Mouse (Mus musculus) liver, postnatal 0 days (tissue): ENCODE data around the gene Fxyd5. TPM values are rescaled to one million over a fixed set of nuclear protein-coding genes. Genes with fewer than 3 reads are reported as not detected.

Source experiments
- ATAC-seq: fragments of 200-750 bp; cut with Nextera tagmentation; 2 replicates; pipeline ENCODE4 v1.8.0; 2017; ENCODE audit warnings: mild to moderate bottlenecking, moderate library complexity
- DNase-seq: peaks from one replicate; pipeline ENCODE4 v3.0.0-alpha.2; 2016
- H3K27ac ChIP-seq: fragments of 300-500 bp; sonication (generic); 2 replicates; pipeline ENCODE4 v1.5.1; 2014; ENCODE audit warnings: antibody characterized with exemption, moderate library complexity, mild to moderate bottlenecking, low read depth
- H3K27me3 ChIP-seq: fragments of 300-500 bp; sonication (generic); 2 replicates; pipeline ENCODE4 v1.6.1; 2014; ENCODE audit warnings: low read length, control low read depth, mixed read lengths; ENCODE audit not compliant: insufficient read depth
- H3K36me3 ChIP-seq: fragments of 300-500 bp; sonication (generic); replicated peaks from 2 replicates; pipeline ENCODE4 v1.6.1; 2014; ENCODE audit warnings: mild to moderate bottlenecking, control low read depth, low read length, moderate library complexity, mixed read lengths; ENCODE audit not compliant: insufficient read depth
- H3K4me1 ChIP-seq: fragments of 300-500 bp; sonication (generic); 2 replicates; pipeline ENCODE4 v1.6.1; 2014; ENCODE audit warnings: antibody characterized with exemption, mild to moderate bottlenecking, control low read depth; ENCODE audit not compliant: insufficient read depth
- H3K4me2 ChIP-seq: fragments of 300-500 bp; sonication (generic); 2 replicates; pipeline ENCODE4 v1.6.1; 2014; ENCODE audit warnings: low read depth, mild to moderate bottlenecking, low read length, moderate library complexity, mixed read lengths
- H3K4me3 ChIP-seq: fragments of 300-500 bp; sonication (generic); 2 replicates; pipeline ENCODE4 v1.5.1; 2014; ENCODE audit warnings: low read depth, low read length
- H3K9ac ChIP-seq: fragments of 300-500 bp; sonication (generic); replicated peaks from 2 replicates; pipeline ENCODE4 v1.6.1; 2014; ENCODE audit warnings: mild to moderate bottlenecking, moderate library complexity
- H3K9me3 ChIP-seq: fragments of 300-500 bp; sonication (generic); 2 replicates; pipeline ENCODE4 v1.6.1; 2016; ENCODE audit warnings: mild to moderate bottlenecking, control low read depth, low read length, mixed read lengths
- CTCF ChIP-seq: sonication (generic); IDR thresholded peaks from 2 replicates; pipeline ENCODE4 v1.5.1; 2016; ENCODE audit warnings: antibody characterized with exemption, low read depth
- EP300 ChIP-seq: IDR thresholded peaks from 2 replicates; pipeline ENCODE4 v1.6.1; 2016; ENCODE audit warnings: antibody characterized with exemption, low read depth, mild to moderate bottlenecking
- WGBS: fragments of 180-500 bp; shearing (Covaris S2); extraction: QIAGEN DNeasy Blood & Tissue Kit; methylation state at CpG from one replicate; pipeline ENCODE4 v1.1.7; 2014; ENCODE audit not compliant: insufficient replicate concordance; 5-methylcytosine and 5-hydroxymethylcytosine counted together
- polyA plus RNA-seq: library from polyadenylated mRNA; unstranded; fragments of >200 nt; fragmentation: Nextera tagmentation; extraction: Ambion mirVana; gene quantifications from 2 replicates; pipeline ENCODE4 v1.2.1, GENCODE M21; 2015

The Fxyd5 gene
- polyA plus RNA-seq, 1 experiment from 2014 or later = 29.4 TPM

DNA sequence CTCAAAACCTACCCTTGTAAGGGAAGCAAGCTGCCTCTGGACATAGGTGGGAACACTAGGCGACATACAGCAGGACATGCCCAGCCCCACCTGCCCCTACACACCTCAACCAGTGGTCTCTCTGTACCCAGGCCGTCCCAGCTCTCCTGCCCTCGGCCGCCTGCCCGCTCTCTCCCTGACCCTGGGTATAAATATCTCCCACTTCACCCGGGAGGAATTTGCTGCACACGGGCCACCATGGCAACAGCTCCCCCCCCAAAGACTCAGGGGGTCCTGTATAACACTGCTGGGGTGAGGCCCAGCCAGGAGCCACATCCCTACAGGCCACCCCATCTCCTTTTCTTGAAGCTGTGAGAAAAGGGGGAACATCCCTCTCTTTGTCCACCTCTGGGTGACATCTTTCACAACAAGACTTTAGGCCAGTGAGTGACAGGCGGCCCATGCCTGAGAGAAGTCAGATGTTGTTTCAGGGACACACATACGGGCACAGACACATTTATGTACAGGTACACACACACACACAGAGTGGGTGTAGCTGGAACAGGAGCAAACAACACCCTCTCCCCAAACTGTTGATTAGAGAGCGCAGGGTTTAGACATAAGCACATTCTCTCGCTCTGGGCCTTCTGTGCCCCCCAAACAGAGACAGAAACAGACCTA, 12.5 kb upstream of the Fxyd5 start:
- Histone ChIP-seq H3K4me3 (peak overlapping the region; percentile 38), H3K4me1 (peaks cover 9% of the 10 kb centered on the region), H3K9me3 (no peaks in the 10 kb centered on the region), H3K27me3 (peaks cover 34% of the 10 kb centered on the region), H3K4me2 (peak overlapping the region; percentile 67), H3K36me3 (no peaks in the 10 kb centered on the region), H3K9ac (peak overlapping the region; percentile 56), H3K27ac (peak overlapping the region; percentile 91)
- 50% methylated on average over 11 of the region's 11 CpGs for WGBS
- ATAC-seq (peak; percentile 46), DNase-seq (peak; percentile 32)
- TF ChIP-seq CTCF (no peak), EP300 (no peak)

DNA sequence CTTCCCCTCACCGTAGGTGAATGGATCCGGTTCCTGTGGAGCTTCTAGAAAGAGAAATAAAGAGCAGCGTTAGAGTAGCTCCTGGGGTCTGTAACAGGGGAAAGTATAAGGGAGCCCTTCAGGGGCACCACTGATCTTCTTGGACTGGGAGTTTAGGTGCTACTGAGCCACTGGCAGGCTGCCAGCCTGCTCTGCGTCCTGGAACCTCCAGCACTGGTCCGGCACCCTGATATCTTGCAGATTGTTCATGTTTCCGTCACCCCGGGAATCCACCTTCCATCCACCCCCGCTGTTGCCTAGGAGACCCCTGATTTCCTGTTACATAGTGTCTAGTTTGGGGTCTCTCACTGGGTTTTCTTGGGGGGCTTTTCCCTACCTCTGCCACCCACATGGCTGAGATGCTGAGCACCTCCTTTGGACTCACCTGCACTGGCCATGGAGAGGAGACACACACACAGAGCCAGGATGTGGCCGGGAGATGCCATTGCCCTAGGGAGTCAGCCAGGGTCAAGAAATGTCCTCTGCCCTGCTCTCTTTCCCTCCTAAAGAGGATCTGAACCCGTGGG, 11.7 kb upstream of the Fxyd5 start:
- Histone ChIP-seq H3K36me3 (no peaks in the 10 kb centered on the region), H3K27me3 (peaks cover 42% of the 10 kb centered on the region), H3K9ac (peak overlapping the region; percentile 56), H3K4me2 (peak overlapping the region; percentile 67), H3K4me3 (peak overlapping the region; percentile 38), H3K27ac (peak overlapping the region; percentile 91), H3K4me1 (peaks cover 9% of the 10 kb centered on the region), H3K9me3 (no peaks in the 10 kb centered on the region)
- TF ChIP-seq EP300 (no peak), CTCF (no peak)
- DNase-seq (peak; percentile 30), ATAC-seq (no peak)
- WGBS = 43% methylated on average over 10 of the region's 10 CpGs

DNA sequence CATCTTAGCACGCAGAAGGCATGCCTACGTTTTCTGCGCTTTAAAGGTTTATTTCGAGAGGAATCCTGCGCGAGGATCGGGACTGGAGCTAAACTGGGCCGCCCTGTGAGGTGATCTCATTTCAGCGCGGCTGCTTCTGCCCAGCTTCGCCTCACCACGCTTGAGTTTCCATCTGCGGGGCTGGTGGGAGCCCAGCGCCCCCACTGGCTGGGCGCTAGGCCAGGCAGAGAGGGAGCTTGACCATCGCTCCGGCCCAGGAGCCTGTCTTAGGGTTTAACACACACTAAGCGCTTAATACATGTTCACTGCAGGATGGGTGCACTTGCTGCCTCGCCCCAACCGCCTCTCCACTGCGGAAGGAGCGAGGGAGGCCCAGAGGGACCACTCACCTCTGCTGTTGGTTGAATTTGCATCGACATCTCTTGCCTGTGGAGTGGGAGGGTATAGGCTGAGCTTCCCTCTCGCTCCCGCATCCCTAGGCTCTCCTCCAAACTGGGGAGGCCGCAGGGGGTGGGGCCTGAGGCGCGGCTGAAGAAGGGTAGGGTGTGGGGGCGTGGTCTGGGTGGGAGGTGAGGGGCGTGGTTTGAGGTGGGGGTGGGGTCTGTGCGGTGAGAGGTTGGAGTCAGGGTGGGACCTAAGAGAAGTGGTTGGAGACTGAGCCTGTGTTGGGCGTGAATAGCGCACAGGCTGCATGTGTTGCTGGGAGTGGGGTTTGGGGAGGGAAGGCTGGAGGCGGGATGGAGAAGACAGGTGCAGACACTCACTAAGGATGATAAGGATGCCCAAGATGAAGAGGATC, 10.6 kb upstream of the Fxyd5 start:
- Histone ChIP-seq H3K4me2 (peak overlapping the region; percentile 67), H3K27me3 (peaks cover 43% of the 10 kb centered on the region), H3K36me3 (no peaks in the 10 kb centered on the region), H3K4me3 (peak overlapping the region; percentile 38; the same call in 1 of the 2 replicates), H3K4me1 (peaks cover 9% of the 10 kb centered on the region), H3K9ac (peak overlapping the region; percentile 16; the same call in 1 of the 2 replicates), H3K27ac (no peak overlapping the region), H3K9me3 (no peaks in the 10 kb centered on the region)
- ATAC-seq (no peak), DNase-seq (peak; percentile 70)
- TF ChIP-seq CTCF (no peak), EP300 (no peak)
- WGBS = 12% methylated on average over 34 of the region's 34 CpGs

DNA sequence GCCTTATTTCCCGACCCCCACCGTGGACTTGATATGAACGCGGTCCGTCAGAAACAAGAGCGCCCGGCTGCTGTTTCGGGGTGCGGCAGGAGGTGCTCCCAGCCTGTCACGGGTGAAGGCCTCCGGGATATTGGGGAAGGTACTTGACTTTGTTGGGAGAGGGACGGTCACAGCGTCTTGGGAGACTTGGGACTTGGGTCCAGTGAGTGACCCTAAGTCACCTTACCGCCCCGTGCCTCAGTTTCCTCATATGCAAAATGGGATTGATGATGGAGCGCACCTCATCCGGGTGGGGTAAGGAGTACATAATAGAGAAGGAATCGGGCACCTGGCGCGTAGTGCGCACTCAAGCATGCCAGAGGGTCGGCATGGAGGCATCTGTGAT, 10.0 kb upstream of the Fxyd5 start:
- Histone ChIP-seq H3K9me3 (no peaks in the 10 kb centered on the region), H3K9ac (peak overlapping the region; percentile 16; the same call in 1 of the 2 replicates), H3K27me3 (peaks cover 43% of the 10 kb centered on the region), H3K36me3 (no peaks in the 10 kb centered on the region), H3K4me2 (0 out of 2 replicates have a peak overlapping the region, but pooled peaks have one; percentile 29), H3K27ac (no peak overlapping the region), H3K4me3 (0 out of 2 replicates have a peak overlapping the region, but pooled peaks have one; percentile 6), H3K4me1 (peaks cover 9% of the 10 kb centered on the region)
- ATAC-seq (no peak), DNase-seq (no peak)
- WGBS = 12% methylated on average over 22 of the region's 22 CpGs
- TF ChIP-seq EP300 (no peak), CTCF (no peak)

DNA sequence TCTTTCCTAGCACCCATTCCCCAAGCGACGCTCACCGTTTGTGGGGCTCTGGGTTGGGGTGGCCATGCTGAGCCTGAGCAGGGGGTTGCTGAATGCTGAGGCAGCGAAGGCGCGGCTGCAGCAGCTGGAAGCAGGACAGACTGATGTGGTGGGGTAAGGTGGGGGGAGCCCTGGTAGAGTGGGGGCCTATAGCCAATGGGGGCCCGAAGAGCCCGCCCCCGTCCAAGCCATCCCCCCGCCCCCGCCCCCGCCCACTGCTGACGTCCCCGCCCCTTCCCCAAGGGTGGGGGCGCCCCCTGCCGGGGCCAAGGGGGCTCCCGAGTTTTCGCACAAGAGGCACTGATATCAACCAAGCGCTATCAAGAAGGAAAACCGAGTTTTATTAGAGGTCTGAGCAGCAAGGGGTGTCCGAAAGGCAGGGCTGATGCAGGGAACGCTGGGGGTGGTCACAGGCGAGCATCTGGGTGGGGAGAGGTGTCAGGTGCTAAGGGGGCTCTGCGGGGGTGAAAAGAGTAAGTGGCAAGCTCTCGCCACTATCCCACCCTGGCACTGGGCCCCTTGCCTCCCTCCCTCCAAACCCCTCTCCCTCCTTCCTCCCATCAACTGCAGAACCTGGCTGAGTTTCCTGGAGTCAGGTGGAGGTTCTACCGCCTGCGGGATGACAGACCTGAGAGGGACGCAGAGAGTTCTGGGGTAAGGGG, 9.2 kb upstream of the Fxyd5 start, which contains the start of gene Fxyd7:
TSS of gene Fxyd7 (minus strand) at position 147 of the 701 bp plus-strand sequence.
- WGBS = 12% methylated on average over 20 of the region's 28 CpGs
- H3K27me3 ChIP-seq = peaks cover 43% of the 10 kb centered on the region
- no peak within 1 kb of the TSS for H3K9ac ChIP-seq
- no peak for DNase-seq
- no peaks in the 10 kb centered on the region for H3K36me3 ChIP-seq
- no peaks in the 10 kb centered on the region for H3K9me3 ChIP-seq
- no peak for ATAC-seq
- 0 out of 2 replicates have a peak within 1 kb of the TSS, but pooled peaks have one; percentile 9 for H3K4me2 ChIP-seq
- H3K4me1 ChIP-seq = peaks cover 9% of the 10 kb centered on the region
- TF ChIP-seq CTCF = no peak; the same call in 1 of the 2 replicates
- no peak for TF ChIP-seq EP300
- H3K27ac ChIP-seq = no peak within 1 kb of the TSS
- no peak within 1 kb of the TSS for H3K4me3 ChIP-seq
